Mouse (Mus musculus): Measurements from ENCODE around the gene Hemgn. TPM values are rescaled to one million over a fixed set of nuclear protein-coding genes. Genes with fewer than 3 reads are reported as not detected.

Hemgn gene
- total and polyA plus RNA-seq, 2 experiments, result not detected

DNA sequence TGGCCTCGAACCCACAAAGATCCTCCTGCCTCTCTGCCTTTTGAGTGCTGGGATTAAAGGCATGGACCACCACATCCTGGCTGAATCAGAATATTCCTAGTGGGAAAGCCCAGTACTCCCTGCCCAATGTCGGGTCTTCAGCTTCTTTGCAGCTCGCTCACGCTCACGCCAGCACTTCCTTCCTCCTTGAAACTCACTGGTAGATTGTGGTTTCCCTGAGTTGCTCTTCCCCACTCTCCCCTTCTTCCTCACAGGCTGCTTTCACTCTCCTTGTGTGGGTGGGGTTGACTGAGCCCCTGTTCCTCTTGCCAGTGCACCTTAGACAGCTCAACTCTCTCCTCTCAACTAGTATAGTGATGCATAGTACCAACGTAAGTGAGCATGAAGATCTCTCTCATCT, 1.8 kb downstream of the Hemgn start:
- no peak overlapping the region for H3K9ac ChIP-seq (ENCODE audit: low read depth, low read length)
- no peak for DNase-seq (ENCODE audit: extremely low read depth, low read depth, low spot score)
- no peaks in the 10 kb centered on the region for H3K79me2 ChIP-seq (ENCODE audit: control insufficient read depth, insufficient read depth, low read length)
- no peak overlapping the region for H3K27ac ChIP-seq (replicated peaks; ENCODE audit: insufficient read depth, low read depth, low read length)
- H3K36me3 ChIP-seq (ENCODE audit: control insufficient read depth, insufficient read depth, low read length), result no peaks in the 10 kb centered on the region
- H3K4me3 ChIP-seq (ENCODE audit: insufficient read depth, low read depth, low read length), result no peak overlapping the region
- no peaks in the 10 kb centered on the region for H3K4me1 ChIP-seq (ENCODE audit: control insufficient read depth, insufficient read depth, low read length)
- TF ChIP-seq POLR2A (IDR thresholded peaks at IDR 0.05; ENCODE audit: extremely low read depth, insufficient read depth, low read length) (no peak), CTCF (IDR thresholded peaks at IDR 0.05; ENCODE audit: low read depth, low read length) (no peak)
- H3K27me3 ChIP-seq (ENCODE audit: control insufficient read depth, insufficient read depth, low read length), result no peaks in the 10 kb centered on the region
- 74% methylated on average over 6 of the region's 6 CpGs for WGBS

DNA sequence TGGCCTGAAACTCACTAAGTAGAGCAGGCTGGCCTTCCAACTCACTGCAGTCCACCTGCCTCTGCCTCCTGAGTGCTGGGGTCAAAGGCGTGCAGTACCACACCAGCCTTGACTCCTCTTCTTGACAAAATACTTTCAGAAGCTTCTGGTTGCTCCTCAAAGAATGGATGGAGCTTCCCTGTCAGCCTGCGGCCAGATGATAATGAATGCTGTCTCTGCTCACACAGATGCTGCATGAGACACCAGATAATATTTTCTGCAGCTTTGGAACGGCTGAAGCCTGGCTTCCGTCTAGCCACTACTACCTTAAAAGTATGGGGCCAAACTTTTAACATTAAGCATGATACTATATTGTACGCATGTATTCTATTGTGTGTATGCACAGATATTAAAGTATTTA, 2.6 kb downstream of the Hemgn start:
- H3K4me3 ChIP-seq (ENCODE audit: insufficient read depth, low read depth, low read length), result no peak overlapping the region
- TF ChIP-seq CTCF (IDR thresholded peaks at IDR 0.05; ENCODE audit: low read depth, low read length), result no peak
- TF ChIP-seq POLR2A (IDR thresholded peaks at IDR 0.05; ENCODE audit: extremely low read depth, insufficient read depth, low read length), result no peak
- DNase-seq (ENCODE audit: extremely low read depth, low read depth, low spot score), result no peak
- no peaks in the 10 kb centered on the region for H3K79me2 ChIP-seq (ENCODE audit: control insufficient read depth, insufficient read depth, low read length)
- 97% methylated on average over 5 of the region's 5 CpGs for WGBS
- no peaks in the 10 kb centered on the region for H3K36me3 ChIP-seq (ENCODE audit: control insufficient read depth, insufficient read depth, low read length)
- no peak overlapping the region for H3K27ac ChIP-seq (replicated peaks; ENCODE audit: insufficient read depth, low read depth, low read length)
- H3K27me3 ChIP-seq (ENCODE audit: control insufficient read depth, insufficient read depth, low read length), result no peaks in the 10 kb centered on the region
- no peaks in the 10 kb centered on the region for H3K4me1 ChIP-seq (ENCODE audit: control insufficient read depth, insufficient read depth, low read length)
- no peak overlapping the region for H3K9ac ChIP-seq (ENCODE audit: low read depth, low read length)

DNA sequence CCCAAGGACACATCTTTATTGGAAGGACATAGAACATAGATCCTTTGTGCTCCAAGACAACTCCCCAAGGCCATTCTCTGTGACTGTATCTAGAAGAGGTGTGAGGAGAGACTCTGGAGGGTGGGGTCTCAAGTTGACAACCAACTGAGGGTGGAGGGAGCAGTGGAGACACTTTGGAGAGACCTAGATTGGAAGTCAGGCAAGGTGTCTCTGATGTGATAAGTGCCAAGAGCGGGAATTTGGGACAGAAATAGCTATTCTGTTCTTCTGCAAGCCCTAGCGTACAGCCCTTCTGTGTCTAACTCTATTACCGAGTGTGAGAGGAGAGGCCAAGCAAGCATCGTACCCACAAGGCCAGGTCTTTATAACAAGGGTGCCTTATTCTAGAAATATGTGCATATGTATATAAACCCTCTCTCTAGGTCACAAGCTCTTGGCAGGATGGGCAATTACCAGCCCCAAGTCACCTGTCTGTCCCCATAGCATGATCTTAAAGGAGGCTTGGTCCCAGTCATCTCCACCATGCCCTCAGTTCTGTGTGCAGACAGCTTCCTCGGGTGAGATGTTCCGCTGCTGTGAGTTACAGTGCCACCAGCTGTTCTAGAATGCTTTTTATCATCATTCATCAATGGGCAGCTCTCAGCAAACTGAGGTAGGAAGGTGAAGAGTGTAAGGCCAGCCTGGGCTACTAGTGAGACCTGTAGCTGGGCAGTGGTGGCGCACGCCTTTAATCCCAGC, 6.2 kb downstream of the Hemgn start:
- Histone ChIP-seq H3K79me2 (ENCODE audit: control insufficient read depth, insufficient read depth, low read length) (no peaks in the 10 kb centered on the region), H3K36me3 (ENCODE audit: control insufficient read depth, insufficient read depth, low read length) (no peaks in the 10 kb centered on the region), H3K9ac (ENCODE audit: low read depth, low read length) (no peak overlapping the region), H3K27ac (replicated peaks; ENCODE audit: insufficient read depth, low read depth, low read length) (no peak overlapping the region), H3K4me3 (ENCODE audit: insufficient read depth, low read depth, low read length) (no peak overlapping the region), H3K4me1 (ENCODE audit: control insufficient read depth, insufficient read depth, low read length) (no peaks in the 10 kb centered on the region), H3K27me3 (ENCODE audit: control insufficient read depth, insufficient read depth, low read length) (no peaks in the 10 kb centered on the region)
- no peak for DNase-seq (ENCODE audit: extremely low read depth, low read depth, low spot score)
- TF ChIP-seq POLR2A (IDR thresholded peaks at IDR 0.05; ENCODE audit: extremely low read depth, insufficient read depth, low read length), result no peak
- no peak for TF ChIP-seq CTCF (IDR thresholded peaks at IDR 0.05; ENCODE audit: low read depth, low read length)
- 88% methylated on average over 8 of the region's 8 CpGs for WGBS

DNA sequence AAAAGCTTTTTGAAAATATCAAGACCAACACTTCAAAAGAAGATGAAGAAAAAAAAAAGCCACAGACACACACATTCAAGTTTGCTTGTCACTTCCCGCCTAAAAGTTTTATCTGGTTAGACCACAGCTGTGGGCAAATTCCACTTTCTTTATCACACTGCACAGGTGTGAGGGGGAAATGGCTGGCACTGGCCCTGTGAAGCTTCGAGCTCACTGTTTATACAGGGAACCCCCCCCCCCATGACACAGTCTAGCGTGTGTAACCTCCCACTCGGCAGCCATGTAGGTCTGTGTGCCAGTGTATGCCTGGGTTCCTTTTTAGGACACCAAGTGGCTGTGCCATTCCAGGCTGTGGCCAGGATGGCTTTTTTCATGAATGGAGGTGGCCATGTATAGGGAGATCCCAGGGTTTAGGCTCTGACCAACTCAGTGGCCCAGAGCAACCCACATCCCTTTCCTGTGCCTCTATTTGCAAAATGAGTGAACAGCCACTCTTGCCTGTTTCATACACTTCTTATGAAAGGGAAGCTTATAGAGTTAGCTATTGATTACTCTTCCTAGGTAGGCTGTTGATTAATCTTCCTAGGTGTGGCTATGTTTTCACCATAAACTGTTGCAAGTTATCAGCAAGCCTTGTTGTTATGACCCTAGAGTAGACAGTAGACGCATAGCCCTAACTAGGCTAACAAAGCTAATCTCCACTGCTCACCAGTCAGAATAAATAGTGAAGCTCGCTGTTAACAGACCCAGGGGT, 9.1 kb downstream of the Hemgn start:
- 69% methylated on average over 6 of the region's 6 CpGs for WGBS
- Histone ChIP-seq H3K79me2 (ENCODE audit: control insufficient read depth, insufficient read depth, low read length) (no peaks in the 10 kb centered on the region), H3K4me3 (ENCODE audit: insufficient read depth, low read depth, low read length) (no peak overlapping the region), H3K27ac (replicated peaks; ENCODE audit: insufficient read depth, low read depth, low read length) (no peak overlapping the region), H3K4me1 (ENCODE audit: control insufficient read depth, insufficient read depth, low read length) (no peaks in the 10 kb centered on the region), H3K27me3 (ENCODE audit: control insufficient read depth, insufficient read depth, low read length) (no peaks in the 10 kb centered on the region), H3K9ac (ENCODE audit: low read depth, low read length) (no peak overlapping the region), H3K36me3 (ENCODE audit: control insufficient read depth, insufficient read depth, low read length) (no peaks in the 10 kb centered on the region)
- TF ChIP-seq CTCF (IDR thresholded peaks at IDR 0.05; ENCODE audit: low read depth, low read length) (no peak), POLR2A (IDR thresholded peaks at IDR 0.05; ENCODE audit: extremely low read depth, insufficient read depth, low read length) (no peak)
- no peak for DNase-seq (ENCODE audit: extremely low read depth, low read depth, low spot score)

DNA sequence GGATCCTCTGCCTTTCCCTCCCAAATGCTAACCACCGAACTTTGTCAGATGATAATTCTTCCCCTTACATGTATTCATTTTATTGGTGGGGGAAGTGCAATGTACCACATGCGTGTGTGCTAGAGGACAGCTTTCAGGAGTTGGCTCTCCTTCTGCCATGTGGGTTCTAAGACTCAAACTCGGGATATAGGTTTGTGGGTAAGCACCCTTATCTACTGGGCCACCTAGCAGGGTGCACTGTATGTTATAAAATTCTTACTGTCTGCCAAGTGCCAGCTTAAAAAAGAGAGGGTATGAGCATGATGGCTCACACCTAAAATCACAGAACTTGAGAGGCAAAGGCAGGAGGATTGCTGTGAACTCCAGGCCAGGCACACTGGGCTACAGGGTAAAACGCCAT, 14.5 kb downstream of the Hemgn start:
- 79% methylated on average over 4 of the region's 4 CpGs for WGBS
- Histone ChIP-seq H3K4me3 (ENCODE audit: insufficient read depth, low read depth, low read length) (no peak overlapping the region), H3K27me3 (ENCODE audit: control insufficient read depth, insufficient read depth, low read length) (no peaks in the 10 kb centered on the region), H3K36me3 (ENCODE audit: control insufficient read depth, insufficient read depth, low read length) (no peaks in the 10 kb centered on the region), H3K9ac (ENCODE audit: low read depth, low read length) (no peak overlapping the region), H3K79me2 (ENCODE audit: control insufficient read depth, insufficient read depth, low read length) (no peaks in the 10 kb centered on the region), H3K27ac (replicated peaks; ENCODE audit: insufficient read depth, low read depth, low read length) (no peak overlapping the region), H3K4me1 (ENCODE audit: control insufficient read depth, insufficient read depth, low read length) (no peaks in the 10 kb centered on the region)
- DNase-seq (ENCODE audit: extremely low read depth, low read depth, low spot score), result no peak
- TF ChIP-seq POLR2A (IDR thresholded peaks at IDR 0.05; ENCODE audit: extremely low read depth, insufficient read depth, low read length), result no peak

DNA sequence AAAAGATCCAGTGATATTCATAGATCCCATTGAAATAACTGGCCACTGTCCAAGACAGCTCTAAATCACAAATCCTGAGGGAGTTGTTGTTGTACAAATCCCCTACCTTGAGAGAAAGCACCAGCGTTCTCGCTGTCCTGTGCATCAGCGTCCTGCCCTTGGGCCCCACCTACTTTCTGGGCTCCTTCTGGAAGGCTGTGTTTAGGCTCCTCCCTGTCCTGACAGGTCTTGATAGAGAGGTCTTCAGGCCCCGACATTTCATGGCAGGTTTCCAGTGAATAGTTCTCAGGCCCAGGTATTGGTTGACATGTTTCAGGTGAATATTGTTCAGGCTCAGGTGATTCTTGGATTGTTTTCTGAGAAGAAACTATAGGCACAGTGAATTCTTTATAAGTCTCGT, 17.6 kb downstream of the Hemgn start:
- no peak for TF ChIP-seq POLR2A (IDR thresholded peaks at IDR 0.05; ENCODE audit: extremely low read depth, insufficient read depth, low read length)
- no peak for TF ChIP-seq CTCF (IDR thresholded peaks at IDR 0.05; ENCODE audit: low read depth, low read length)
- Histone ChIP-seq H3K27ac (replicated peaks; ENCODE audit: insufficient read depth, low read depth, low read length) (no peak overlapping the region), H3K36me3 (ENCODE audit: control insufficient read depth, insufficient read depth, low read length) (no peaks in the 10 kb centered on the region), H3K4me3 (ENCODE audit: insufficient read depth, low read depth, low read length) (no peak overlapping the region), H3K9ac (ENCODE audit: low read depth, low read length) (no peak overlapping the region), H3K27me3 (ENCODE audit: control insufficient read depth, insufficient read depth, low read length) (no peaks in the 10 kb centered on the region), H3K79me2 (ENCODE audit: control insufficient read depth, insufficient read depth, low read length) (no peaks in the 10 kb centered on the region), H3K4me1 (ENCODE audit: control insufficient read depth, insufficient read depth, low read length) (no peaks in the 10 kb centered on the region; the same call in 1 of the 2 replicates)
- no peak for DNase-seq (ENCODE audit: extremely low read depth, low read depth, low spot score)
- 57% methylated on average over 5 of the region's 5 CpGs for WGBS
